Mouse (Mus musculus): ENCODE results near the gene Tmem179b. TPM values are rescaled to one million over a fixed set of nuclear protein-coding genes. Genes with fewer than 3 reads are reported as not detected.

Tmem179b gene
- total RNA-seq, 2 experiments from 2014 or later, result 8.9 to 10.9 TPM

GRCm38 (mm10) chr19:8789171-8789570 lies 14.9 kb upstream of the Tmem179b start:
- intact Hi-C loops (cut with DNase I), result no loop called here
- peak in 1 of 2 experiments; percentile 38 for DNase-seq (ENCODE audit: low spot score in 2 of 2)

- no peak for DNase-seq (ENCODE audit: low spot score in 2 of 2)
- intact Hi-C loops (cut with DNase I), result no loop called here
These were observed 14.3 kb upstream of the Tmem179b start for GRCm38 (mm10) chr19:8788521-8788920.

- intact Hi-C loops (cut with DNase I), result no loop called here
- DNase-seq (ENCODE audit: low spot score in 2 of 2), result peak; percentile 94 to 97
These were observed 11.9 kb upstream of the Tmem179b start, which contains the start of gene Taf6l for GRCm38 (mm10) chr19:8786008-8786781. Gene Taf6l (minus strand): TSS chr19:8786417.

GRCm38 (mm10) chr19:8774951-8775421 lies 719 bp upstream of the Tmem179b start:
- intact Hi-C loops (cut with DNase I), result no loop called here
- no peak for DNase-seq (ENCODE audit: low spot score in 2 of 2)

GRCm38 (mm10) chr19:8773409-8773808 lies 858 bp downstream of the Tmem179b start:
- intact Hi-C loops (cut with DNase I), result no loop called here
- no peak for DNase-seq (ENCODE audit: low spot score in 2 of 2)

GRCm38 (mm10) chr19:8772996-8773395 lies 1.3 kb downstream of the Tmem179b start:
- intact Hi-C loops (cut with DNase I), result no loop called here
- no peak for DNase-seq (ENCODE audit: low spot score in 2 of 2)

GRCm38 (mm10) chr19:8770567-8771270 lies 3.5 kb downstream of the Tmem179b start, which contains the start of gene Tmem223:
Gene Tmem223 (plus strand): TSS chr19:8770996.
- peak; percentile 81 to 84 for DNase-seq (ENCODE audit: low spot score in 2 of 2)
- intact Hi-C loops (cut with DNase I), result no loop called here

- intact Hi-C loops (cut with DNase I), result no loop called here
- DNase-seq (ENCODE audit: low spot score in 2 of 2), result no peak
These were observed 8.7 kb downstream of the Tmem179b start for GRCm38 (mm10) chr19:8765562-8765961.

GRCm38 (mm10) chr19:8763276-8763675 lies 11.0 kb downstream of the Tmem179b start:
- intact Hi-C loops (cut with DNase I), result no loop called here
- no peak for DNase-seq (ENCODE audit: low spot score in 2 of 2)

- DNase-seq (ENCODE audit: low spot score in 2 of 2), result no peak
- intact Hi-C loops (cut with DNase I), result no loop called here
These were observed 13.5 kb downstream of the Tmem179b start for GRCm38 (mm10) chr19:8760757-8761156.

GRCm38 (mm10) chr19:8758899-8759298 lies 15.4 kb downstream of the Tmem179b start:
- intact Hi-C loops (cut with DNase I), result no loop called here
- no peak for DNase-seq (ENCODE audit: low spot score in 2 of 2)

GRCm38 (mm10) chr19:8757471-8757998 lies 16.7 kb downstream of the Tmem179b start:
- intact Hi-C loops (cut with DNase I), result no loop called here
- no peak for DNase-seq (ENCODE audit: low spot score in 2 of 2)

GRCm38 (mm10) chr19:8756635-8757387 lies 17.5 kb downstream of the Tmem179b start, which contains the start of gene Nxf1:
Gene Nxf1 (plus strand): TSS chr19:8757073.
- intact Hi-C loops (cut with DNase I), result no loop called here
- DNase-seq (ENCODE audit: low spot score in 2 of 2), result peak; percentile 92 to 95

- no peak for DNase-seq (ENCODE audit: low spot score in 2 of 2)
- intact Hi-C loops (cut with DNase I), result no loop called here
These were observed 18.6 kb downstream of the Tmem179b start for GRCm38 (mm10) chr19:8755652-8756051.

GRCm38 (mm10) chr19:8747368-8747767 lies 26.9 kb downstream of the Tmem179b start:
- no peak for DNase-seq (ENCODE audit: low spot score in 2 of 2)
- intact Hi-C loops (cut with DNase I), result loop anchor here (5.0 kb wide), 1 partner anchor 75 kb away; the partner anchor contains the start of gene Hnrnpul2

- intact Hi-C loops (cut with DNase I), result loop anchor here (5.0 kb wide), 1 partner anchor 77 kb away; the partner anchor contains the start of gene Hnrnpul2
- no peak for DNase-seq (ENCODE audit: low spot score in 2 of 2)
These were observed 28.9 kb downstream of the Tmem179b start for GRCm38 (mm10) chr19:8745382-8745781.

- no peak for DNase-seq (ENCODE audit: low spot score in 2 of 2)
- intact Hi-C loops (cut with DNase I), result no loop called here
These were observed 32.1 kb downstream of the Tmem179b start for GRCm38 (mm10) chr19:8742176-8742575.

- intact Hi-C loops (cut with DNase I), result no loop called here
- peak; percentile 94 to 98 for DNase-seq (ENCODE audit: low spot score in 2 of 2)
These were observed 32.9 kb downstream of the Tmem179b start, which contains the start of gene Stx5a for GRCm38 (mm10) chr19:8741243-8741869. Gene Stx5a (plus strand): TSS chr19:8741413.

- no peak for DNase-seq (ENCODE audit: low spot score in 2 of 2)
- intact Hi-C loops (cut with DNase I), result no loop called here
These were observed 33.7 kb downstream of the Tmem179b start, which contains the start of gene 1700092M07Rik for GRCm38 (mm10) chr19:8740603-8741002. Gene 1700092M07Rik (plus strand): TSS chr19:8740718.

All from left cerebral cortex, postnatal 14 days (tissue).